Mouse (Mus musculus): ENCODE data around the gene Srsf7.
A peak's percentile ranks its signal among the peaks of the same experiment; 100 is the strongest.
"Not testable (repeated sequence)": the region's sequence is repeated elsewhere in the genome, so short reads cannot be mapped to it uniquely, and the experiment has no call there.

The Srsf7 gene

DNA sequence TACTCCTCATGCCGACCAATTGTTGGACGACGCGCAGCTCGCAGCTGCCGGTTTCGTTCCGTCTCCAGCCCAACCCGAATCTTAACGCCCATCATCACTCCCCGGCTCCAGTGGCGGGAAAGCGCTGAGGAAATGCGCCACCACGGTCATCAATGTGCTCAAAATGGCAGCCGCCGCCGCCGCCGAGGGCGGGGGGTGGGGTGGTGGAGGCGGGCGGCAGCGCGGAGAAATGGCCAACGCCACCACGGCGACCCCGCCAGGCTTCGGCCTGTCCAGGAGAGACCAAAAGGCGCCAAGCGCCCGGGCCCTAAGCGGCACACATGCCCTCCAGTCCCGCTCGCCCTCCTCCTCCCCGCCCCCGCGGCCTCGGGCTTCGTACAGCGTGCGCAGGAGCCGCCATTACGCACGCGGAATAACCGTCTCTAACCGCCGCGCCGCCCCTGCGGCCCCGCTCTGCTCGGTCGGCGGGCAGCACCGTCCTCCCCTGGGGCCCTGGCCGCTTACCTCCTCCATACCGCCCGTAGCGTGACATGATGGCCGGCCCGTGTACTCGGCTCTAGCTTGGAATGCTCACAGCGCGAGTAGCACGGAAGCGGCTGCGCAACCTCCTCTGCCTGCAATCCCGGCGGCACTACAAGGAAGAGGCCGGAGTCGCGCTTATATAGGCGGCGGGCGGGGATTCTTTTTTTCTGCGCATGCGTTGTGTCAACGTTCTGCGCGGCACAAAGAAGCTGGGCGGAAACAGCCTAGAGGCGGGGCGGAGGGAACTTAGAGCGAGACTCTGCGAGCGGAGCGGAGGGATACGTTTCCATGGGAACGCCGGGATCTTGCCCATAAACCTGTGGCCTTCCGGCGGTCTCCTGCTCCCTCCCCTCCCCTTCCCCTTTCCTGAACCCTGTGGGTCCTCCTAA, at the start of gene Srsf7, which contains the start of gene Ttc39d:
Gene Srsf7 (minus strand): TSS at position 637 of the 911 bp plus-strand sequence.
Gene Ttc39d (plus strand): TSS at position 790 of the 911 bp plus-strand sequence.
- peak; percentile 99 for DNase-seq (ENCODE audit: low spot score in 2 of 2)

DNA sequence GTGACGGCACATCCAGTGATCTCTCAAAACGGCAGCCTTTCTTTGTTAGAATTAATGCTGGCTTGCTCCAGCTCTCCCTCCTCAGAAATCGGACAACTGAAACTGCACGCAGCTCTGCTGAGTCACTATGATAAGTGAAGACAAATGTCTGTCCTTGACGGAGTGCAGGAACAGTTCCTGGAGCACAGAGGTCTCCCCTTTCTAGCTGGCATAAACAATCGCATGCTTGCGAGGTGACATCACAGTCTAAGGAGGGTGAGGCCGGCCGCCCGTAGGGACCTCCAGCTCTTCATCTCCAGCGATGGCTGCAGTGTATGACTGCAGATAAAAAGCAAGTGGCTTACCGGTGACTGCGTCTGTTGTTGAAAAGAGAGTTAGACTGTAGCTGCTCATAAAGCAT, 48.1 kb upstream of the Srsf7 start:
- DNase-seq (ENCODE audit: low spot score in 2 of 2) = no peak

DNA sequence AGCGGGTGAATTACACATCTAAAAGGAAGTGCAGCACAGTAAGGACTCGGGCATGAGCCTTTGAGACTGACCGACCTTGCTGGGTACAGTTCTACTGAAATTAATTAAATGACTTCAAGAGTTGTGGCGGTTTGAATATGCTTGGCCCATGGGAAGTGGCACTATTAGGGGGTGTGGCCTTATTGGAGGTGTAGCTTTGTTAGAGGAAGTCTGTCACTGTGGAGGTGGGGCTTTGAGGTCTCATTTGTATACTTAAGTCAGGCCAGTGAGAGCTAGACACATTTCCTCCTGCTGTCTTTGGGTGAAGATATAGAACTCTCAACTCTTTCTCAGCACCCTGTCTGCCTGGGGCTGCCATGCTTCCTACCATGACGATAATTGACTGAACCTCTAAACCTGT, 47.3 kb upstream of the Srsf7 start:
- no peak for DNase-seq (ENCODE audit: low spot score in 2 of 2)

DNA sequence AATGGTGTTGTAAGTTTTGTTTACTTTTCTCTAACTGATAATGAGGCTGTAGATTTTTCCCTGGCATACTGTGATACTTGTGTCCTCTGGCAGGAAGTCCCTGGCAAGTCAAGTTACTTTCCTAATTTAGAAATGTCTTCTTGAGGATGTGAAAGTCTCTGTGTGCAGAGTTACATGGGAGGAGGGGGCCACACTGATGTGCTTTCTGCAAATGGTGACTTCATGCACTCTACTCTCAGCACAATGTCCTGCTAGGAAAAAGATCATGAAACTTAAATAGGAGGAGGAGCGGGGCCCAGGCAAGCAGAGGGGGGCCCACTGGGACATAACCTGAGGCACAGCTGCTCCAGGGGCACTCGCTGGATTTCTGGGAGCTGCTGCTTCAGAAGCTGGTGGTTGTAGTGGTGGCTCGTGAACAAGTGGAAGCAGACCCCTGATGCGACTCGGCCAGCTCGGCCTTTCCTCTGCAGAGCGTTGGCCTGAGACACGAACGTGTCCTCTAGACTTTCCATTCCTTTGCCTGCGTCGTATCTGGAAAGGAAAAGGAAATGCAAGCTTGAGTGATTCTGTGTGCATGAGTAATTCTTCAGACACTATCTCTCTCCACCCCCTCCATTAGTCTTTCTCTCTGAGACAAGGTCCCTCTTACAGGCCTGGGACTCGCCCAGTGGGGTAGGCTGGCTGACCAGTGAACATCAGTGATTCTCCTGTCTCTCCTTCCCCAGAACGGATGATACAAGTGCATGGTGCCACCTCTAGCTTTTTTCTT, 45.8 kb upstream of the Srsf7 start:
- DNase-seq (ENCODE audit: low spot score in 2 of 2) = no peak

DNA sequence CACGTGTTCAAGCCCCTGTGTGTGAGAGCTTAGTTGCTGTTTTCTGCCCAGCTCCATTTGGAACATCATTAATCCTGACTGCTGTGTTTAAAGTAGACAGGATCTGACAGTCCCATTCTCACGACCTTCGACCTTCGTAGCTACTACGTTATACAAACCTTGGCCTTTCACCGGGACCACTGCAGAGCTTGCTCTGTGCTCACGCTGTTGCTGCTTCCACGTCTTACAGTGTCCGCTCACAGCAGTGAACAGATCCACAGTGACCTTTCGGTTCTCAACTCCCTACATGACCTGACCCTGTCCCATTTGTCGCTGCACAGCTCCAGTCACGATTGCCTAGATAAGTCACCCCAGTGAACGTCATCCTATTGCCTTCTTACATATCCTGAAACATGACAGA, 36.0 kb upstream of the Srsf7 start:
- DNase-seq (ENCODE audit: low spot score in 2 of 2) = no peak

DNA sequence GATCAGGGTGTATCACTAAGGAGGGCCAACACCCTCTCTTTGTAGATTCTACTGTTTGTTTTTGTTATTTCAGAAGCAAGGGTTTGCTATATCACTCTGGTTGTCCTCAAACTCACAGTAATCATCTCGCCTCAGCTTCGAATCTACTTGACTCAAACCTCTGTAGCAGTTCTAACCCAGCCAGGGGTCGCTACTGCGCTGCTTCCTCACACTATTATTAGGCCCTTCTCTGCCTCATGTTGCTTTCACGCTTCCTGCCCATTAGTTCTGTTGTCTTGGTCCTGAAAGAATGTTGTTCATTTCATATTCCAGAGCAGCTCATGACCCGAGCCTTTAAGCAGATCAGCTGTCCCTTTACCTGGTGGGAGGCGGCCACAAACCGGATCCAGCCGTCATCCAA, 34.5 kb upstream of the Srsf7 start:
- no peak for DNase-seq (ENCODE audit: low spot score in 2 of 2)

DNA sequence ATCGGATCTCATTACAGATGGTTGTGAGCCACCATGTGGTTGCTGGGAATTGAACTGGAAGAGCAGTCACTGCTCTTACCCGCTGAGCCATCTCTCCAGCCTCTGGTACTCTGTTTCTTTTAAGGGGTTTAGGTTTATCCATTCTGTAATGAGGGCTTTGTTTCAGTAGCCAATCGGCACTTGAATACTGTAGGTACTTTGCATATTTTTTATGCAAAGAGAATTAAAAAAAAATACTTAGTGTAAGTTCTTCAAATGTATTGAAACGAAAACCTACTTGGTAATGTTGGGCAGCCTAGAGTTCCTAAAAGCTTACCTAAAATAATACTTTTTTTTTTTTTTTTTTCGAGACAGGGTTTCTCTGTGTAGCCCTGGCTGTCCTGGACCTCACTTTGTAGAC, 30.4 kb upstream of the Srsf7 start:
- DNase-seq (ENCODE audit: low spot score in 2 of 2) = no peak

DNA sequence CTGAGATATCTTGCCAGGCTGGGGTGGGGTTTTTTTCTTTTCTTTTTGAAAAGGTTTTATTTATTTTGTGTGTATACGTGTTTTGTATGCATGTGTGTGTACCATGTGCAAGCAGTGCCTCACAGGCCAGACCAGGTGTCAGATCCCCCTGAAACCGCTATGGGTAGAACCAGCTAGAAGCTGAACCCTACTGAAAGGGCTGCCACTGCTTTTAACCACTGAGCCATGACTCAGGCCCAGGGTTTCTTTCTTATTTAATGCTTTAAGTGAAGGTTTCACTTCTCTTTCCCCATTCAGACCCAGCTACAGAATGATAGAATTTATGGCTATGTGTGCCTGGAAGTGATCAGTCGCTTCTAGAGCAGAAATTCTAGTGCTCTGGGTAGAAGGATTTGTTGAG, 29.7 kb upstream of the Srsf7 start:
- no peak for DNase-seq (ENCODE audit: low spot score in 2 of 2)

DNA sequence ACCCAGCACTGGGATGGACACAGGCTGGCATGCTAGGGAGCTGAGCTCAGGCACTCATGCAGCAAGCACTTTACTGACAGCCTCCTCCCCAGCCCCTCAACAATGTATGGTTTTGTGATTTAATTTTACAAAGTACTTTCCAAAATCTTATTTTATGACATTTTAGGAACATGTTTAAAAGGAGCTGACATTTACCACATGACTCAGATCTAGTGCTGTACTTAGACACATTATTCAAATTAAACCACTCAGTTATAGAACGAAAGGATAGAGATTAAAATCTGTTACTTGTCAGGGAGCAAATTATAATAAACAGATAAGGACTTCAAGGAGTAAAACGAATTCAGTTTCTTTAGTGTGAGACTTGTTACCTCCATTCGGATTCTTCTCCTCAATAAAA, 28.4 kb upstream of the Srsf7 start:
- no peak for DNase-seq (ENCODE audit: low spot score in 2 of 2)

DNA sequence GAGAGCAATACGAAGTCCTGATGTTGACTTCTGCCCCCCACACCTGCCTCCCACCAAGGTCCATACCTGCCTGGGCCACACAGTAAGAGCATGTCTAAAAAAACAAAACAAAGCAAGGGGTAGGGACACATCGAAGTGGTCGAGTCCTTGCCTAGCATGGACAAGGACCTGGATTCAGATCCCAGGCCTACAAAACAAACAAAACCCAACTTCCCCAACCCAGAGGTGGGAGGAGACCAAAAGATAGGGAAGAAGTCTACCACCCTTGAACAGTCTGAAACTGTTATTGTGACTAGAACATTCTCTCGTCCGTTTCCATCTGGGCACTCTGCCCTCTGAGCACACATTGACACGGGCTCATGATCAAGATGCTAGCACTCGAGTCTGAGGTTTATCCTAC, 27.3 kb upstream of the Srsf7 start:
- no peak for DNase-seq (ENCODE audit: low spot score in 2 of 2)

DNA sequence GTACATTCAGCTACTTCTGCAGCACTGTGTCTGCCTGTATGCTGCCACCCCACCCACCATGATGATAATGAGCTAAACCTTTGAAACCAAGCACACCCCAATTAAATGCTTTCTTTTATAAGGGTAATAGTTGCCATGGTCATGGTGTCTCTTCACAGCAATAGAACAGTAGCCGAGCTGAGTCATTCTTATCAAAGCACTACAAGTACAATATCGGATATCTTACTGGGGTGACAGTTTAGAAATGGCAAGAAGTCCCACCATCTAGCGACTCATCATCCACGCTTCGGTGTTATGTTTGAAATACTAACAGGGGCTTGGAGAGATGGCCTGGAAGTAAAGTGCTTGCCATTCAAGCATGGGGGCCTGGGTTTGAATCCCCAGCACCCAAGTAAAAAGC, 26.7 kb upstream of the Srsf7 start:
- DNase-seq (ENCODE audit: low spot score in 2 of 2) = no peak

DNA sequence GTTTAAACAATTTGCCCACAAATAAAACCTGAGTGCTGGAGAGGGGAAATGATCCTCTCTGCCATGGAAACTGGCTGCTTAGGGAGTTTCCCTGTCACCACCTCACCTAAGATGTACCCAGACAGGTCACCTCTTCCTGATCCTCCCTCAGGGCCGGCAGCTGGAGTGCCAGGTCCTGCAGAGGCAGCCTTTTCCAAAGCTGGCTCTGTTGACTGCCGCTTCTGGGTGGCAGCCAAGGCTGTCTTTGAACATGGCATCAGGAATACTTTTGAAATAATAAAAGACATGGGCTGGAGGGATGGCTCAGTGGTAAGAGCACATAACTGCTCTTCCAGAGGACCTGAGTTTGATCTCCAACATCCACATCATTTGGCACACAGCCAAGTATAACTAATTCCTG, 22.3 kb upstream of the Srsf7 start:
- no peak for DNase-seq (ENCODE audit: low spot score in 2 of 2)

DNA sequence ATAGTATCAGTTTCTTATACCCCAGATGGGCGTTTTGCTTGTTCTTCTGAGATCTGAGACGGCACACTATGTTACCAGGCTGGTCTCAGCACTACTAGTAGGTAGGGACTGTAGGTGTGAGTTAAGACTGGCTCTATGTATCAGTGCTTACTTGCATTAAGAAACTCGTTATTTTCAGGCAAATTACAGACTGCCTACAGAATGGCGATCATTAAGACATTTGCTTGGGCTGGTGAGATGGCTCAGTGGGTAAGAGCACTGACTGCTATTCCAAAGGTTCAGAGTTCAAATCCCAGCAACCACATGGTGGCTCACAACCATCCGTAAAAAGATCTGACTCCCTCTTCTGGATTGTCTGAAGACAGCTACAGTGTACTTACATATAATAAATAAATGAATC, 18.0 kb upstream of the Srsf7 start:
- DNase-seq (ENCODE audit: low spot score in 2 of 2) = not testable (repeated sequence)

DNA sequence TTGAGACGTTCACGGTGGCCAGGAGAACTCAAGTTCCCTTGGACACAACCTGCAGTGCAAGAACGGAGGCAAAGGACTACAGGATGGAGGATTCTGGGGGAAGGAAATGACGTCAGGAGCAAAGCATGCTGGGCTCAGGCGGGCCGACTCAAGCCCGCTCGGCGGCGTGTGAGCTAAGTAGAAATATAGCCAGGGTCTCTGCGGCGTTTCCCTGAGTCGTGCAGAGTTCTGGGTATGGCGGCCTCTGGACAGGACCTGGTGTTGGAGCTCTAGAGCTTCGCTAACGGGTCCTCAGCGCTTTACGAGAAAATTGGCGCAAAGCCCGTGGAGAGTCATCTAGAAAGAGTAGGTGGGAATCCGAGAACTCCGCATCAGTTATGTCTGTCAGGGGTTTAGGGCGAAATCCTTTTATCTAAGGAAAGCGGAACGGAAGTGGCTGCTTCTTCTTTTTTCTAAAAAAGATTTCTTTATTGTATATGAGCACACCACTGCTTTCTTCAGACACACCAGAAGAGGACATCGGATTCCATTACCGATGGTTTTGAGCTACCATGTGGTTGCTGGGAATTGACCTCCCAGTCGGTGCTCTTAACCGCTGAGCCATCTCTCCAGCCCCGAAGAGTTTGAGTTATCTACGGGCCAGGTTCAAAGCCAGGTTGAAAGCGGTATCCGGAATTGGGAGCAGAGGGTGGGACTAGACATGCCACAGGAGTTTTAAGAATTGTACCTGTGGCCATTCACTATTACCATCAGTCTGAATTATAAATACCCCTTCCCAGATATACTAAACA, 17.4 kb upstream of the Srsf7 start, which contains the start of gene Gemin6:
Gene Gemin6 (plus strand): TSS at position 116 of the 791 bp plus-strand sequence.
- peak; percentile 90 to 93 for DNase-seq (ENCODE audit: low spot score in 2 of 2)

DNA sequence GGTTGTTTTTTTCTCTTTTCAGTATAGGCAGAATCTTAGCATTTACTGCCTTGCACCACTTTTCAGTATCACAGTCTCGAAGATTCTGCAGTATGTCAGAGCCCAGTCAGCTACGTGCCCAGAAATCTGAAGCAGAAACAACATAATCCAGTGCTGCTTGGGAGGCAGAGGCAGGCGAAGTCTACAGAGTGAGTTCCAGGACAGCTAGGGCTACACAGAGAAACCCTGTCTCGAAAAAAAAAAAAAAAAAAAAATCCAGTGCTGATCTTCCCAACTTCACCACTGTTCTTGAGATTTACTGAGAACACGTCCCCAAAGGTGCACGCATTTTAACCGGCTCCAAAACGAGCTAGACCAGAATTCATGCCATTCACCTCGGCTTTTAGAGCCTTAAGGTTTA, 16.7 kb upstream of the Srsf7 start:
- no peak for DNase-seq (ENCODE audit: low spot score in 2 of 2)

DNA sequence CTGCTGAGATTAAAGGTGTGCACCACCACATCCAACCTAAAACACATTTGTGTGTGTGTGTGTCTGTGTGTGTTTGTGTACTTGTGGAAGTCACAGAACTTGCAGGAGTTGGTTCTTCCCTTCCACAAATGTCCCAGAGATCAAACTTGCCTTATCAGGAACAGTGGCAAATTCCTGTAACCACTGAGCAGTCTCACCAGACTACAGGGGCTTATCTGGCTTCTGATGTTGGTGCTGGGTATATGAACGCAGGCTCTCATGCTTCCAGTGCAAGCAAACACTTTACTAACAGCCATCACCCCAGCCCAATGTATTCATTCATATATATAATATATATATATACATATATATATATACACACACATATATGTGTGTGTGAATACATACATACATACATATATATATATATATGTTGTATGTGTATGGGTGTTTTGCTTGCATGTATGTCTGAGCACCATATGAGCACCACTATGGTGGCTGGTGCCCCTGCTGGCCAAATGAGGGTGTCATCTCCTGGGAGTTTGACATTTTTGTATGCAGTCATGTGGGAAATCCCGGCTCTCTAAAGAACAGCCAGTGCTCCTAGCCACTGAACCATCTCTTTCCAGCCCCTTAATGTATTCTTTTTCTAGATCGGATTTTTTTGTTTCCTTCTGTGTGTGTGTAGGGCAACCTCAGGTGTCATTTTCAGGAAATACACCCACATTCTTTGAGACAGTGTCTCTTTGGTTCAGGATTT, 15.0 kb upstream of the Srsf7 start:
- no peak for DNase-seq (ENCODE audit: low spot score in 2 of 2)

DNA sequence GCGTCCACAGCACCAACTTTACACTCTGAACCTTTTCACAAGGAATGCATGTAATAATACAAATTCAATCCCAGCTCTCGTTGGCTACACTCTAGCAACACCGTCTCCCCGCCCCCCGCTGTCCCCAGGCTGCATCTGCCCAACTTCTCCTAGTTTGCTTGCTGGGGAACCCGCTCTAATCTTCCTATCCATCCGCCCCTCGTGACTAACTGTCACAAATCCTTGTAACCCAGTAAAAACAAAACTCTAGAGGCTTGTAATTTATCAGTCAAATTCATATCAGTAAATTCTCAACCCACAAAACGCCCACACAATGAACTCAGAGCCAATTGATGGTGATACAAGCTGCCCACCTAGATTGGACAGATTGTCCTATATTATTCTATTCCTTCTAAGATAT, 14.1 kb upstream of the Srsf7 start:
- no peak for DNase-seq (ENCODE audit: low spot score in 2 of 2)

DNA sequence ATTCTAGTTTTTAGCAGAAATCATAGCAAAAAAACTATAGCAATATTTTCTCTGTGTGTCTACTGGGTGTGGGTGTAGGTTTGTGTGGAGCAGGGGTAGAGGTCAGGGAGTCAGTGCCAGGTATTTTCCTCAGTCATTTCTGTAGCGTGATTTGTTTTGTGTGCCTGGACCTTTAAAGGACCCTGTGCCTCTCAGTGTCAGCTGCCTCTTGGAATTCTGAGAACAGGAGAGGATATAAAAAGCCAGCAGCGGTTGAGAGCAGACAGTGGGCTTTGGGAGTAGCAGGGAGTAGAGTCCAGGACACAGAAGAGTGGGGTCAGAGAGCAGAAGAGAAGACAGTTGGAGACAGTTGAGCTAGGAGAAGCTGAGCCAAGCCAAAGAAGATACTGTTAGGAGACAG, 13.0 kb upstream of the Srsf7 start:
- no peak for DNase-seq (ENCODE audit: low spot score in 2 of 2)

DNA sequence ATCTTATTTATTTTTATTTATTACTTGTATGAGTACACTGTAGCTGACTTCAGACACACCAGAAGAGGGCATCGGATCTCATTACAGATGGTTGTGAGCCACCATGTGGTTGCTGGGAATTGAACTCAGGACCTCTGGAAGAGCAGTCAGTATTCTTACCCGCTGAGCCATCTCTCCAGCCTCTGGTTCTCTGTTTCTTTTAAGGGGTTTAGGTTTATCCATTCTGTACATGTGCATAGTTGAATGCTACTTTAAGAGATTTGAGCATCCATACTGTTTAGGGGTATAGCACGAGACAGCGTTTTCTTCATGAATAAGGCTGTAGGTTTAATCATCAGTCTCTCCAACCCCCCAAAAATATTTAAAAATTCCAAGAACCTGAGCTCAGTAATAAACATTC, 6.9 kb upstream of the Srsf7 start:
- not testable (repeated sequence) for DNase-seq (ENCODE audit: low spot score in 2 of 2)

DNA sequence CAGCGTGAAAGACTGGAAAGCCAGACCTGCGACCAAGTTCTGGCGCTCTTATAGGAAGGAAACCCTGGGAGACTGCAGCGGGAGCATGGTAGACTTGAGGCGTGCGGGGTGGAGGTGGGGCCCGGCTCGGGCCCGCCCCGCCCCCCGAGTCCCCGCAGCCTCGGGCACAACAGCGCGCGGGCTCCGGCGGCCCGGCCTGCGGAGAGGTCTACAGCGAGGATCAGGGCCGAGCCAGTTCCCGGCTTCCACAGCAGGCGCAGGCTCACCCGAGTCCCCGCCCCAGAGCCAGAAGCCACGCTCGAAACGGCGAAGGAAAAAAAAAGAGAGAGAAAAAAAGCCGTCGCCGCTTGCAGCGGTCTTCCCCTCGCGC, 821 bp downstream of the Srsf7 start:
- no peak for DNase-seq (ENCODE audit: low spot score in 2 of 2)

DNA sequence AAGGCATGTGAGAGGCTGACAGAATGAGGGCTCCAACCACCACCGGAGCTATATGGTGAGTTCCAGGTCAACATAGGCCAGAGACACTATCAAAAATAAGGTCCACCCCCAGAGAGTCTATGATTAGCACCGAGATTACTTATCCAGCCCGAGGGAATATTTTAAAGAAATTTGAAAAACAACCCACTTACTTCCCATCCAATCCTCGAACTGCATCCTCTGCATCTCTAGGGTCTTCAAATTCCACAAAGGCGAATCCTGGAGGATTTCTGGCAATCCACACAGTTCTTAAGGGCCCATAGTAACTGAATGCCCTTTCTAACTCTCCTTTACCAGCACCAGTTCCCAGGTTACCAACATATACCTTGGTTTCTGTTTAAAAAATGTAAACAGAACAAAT, 1.4 kb downstream of the Srsf7 start:
- DNase-seq (ENCODE audit: low spot score in 2 of 2) = no peak
